Mouse (Mus musculus) midbrain, embryonic 16.5 days (tissue): ENCODE measurements around the gene Tmem125. TPM values are rescaled to one million over a fixed set of nuclear protein-coding genes. Genes with fewer than 3 reads are reported as not detected.

Experiments
- ATAC-seq: fragments of 200-750 bp; cut with Nextera tagmentation; 2 replicates; pipeline ENCODE4 v1.8.0; 2017; ENCODE audit warnings: moderate TSS enrichment
- H3K27ac ChIP-seq: fragments of 300-500 bp; sonication (generic); 2 replicates; pipeline ENCODE4 v1.5.1; 2014; ENCODE audit warnings: mild to moderate bottlenecking, low read length, mixed read lengths
- H3K27me3 ChIP-seq: fragments of 300-500 bp; sonication (generic); 2 replicates; pipeline ENCODE4 v1.6.1; 2014; ENCODE audit warnings: low read depth, low read length, mixed read lengths; ENCODE audit not compliant: control insufficient read depth, insufficient read depth
- H3K36me3 ChIP-seq: fragments of 300-500 bp; sonication (generic); 2 replicates; pipeline ENCODE4 v1.6.1; 2014; ENCODE audit warnings: mild to moderate bottlenecking, low read length, moderate library complexity, mixed read lengths; ENCODE audit not compliant: control insufficient read depth, insufficient read depth
- H3K4me1 ChIP-seq: fragments of 300-500 bp; sonication (generic); 2 replicates; pipeline ENCODE4 v1.6.1; 2014; ENCODE audit warnings: mild to moderate bottlenecking, low read length, mixed read lengths; ENCODE audit not compliant: control insufficient read depth, insufficient read depth
- H3K4me2 ChIP-seq: fragments of 300-500 bp; sonication (generic); 2 replicates; pipeline ENCODE4 v1.6.1; 2014; ENCODE audit warnings: mild to moderate bottlenecking, low read length, mixed read lengths
- H3K4me3 ChIP-seq: fragments of 300-500 bp; sonication (generic); 2 replicates; pipeline ENCODE4 v1.5.1; 2014; ENCODE audit warnings: low read depth, mild to moderate bottlenecking, low read length, moderate library complexity, mixed read lengths
- H3K9ac ChIP-seq: fragments of 300-500 bp; sonication (generic); 2 replicates; pipeline ENCODE4 v1.6.1; 2014; ENCODE audit warnings: low read depth, low read length, mixed read lengths
- H3K9me3 ChIP-seq: fragments of 300-500 bp; sonication (generic); replicated peaks from 2 replicates; pipeline ENCODE4 v1.6.1; 2014; ENCODE audit warnings: mild to moderate bottlenecking, low read length, mixed read lengths; ENCODE audit not compliant: control insufficient read depth, poor library complexity, severe bottlenecking
- WGBS: fragments of 180-500 bp; shearing (Covaris S2); extraction: QIAGEN DNeasy Blood & Tissue Kit; methylation state at CpG from one replicate; pipeline ENCODE4 v1.1.7; 2014; 5-methylcytosine and 5-hydroxymethylcytosine counted together
- polyA plus RNA-seq: library from polyadenylated mRNA; unstranded; fragments of >200 nt; fragmentation: Nextera tagmentation; extraction: Ambion mirVana; gene quantifications from 2 replicates; pipeline ENCODE4 v1.2.1, GENCODE M21; 2015

The Tmem125 gene
- polyA plus RNA-seq, 1 experiment from 2014 or later, result not detected

GRCm38 (mm10) chr4:118543158-118543530, 700 bp downstream of the Tmem125 start:
- H3K27me3 ChIP-seq, result peaks cover 12% of the 10 kb centered on the region; the same call in 1 of the 2 replicates
- 18% methylated on average over 13 of the region's 13 CpGs for WGBS
- H3K9ac ChIP-seq, result no peak overlapping the region
- H3K36me3 ChIP-seq, result no peaks in the 10 kb centered on the region
- peak overlapping the region; percentile 51 for H3K4me2 ChIP-seq
- H3K9me3 ChIP-seq, result no peaks in the 10 kb centered on the region
- no peak for ATAC-seq
- no peak overlapping the region for H3K27ac ChIP-seq
- H3K4me3 ChIP-seq, result peak overlapping the region; percentile 25
- no peaks in the 10 kb centered on the region; the same call in 1 of the 2 replicates for H3K4me1 ChIP-seq

DNA sequence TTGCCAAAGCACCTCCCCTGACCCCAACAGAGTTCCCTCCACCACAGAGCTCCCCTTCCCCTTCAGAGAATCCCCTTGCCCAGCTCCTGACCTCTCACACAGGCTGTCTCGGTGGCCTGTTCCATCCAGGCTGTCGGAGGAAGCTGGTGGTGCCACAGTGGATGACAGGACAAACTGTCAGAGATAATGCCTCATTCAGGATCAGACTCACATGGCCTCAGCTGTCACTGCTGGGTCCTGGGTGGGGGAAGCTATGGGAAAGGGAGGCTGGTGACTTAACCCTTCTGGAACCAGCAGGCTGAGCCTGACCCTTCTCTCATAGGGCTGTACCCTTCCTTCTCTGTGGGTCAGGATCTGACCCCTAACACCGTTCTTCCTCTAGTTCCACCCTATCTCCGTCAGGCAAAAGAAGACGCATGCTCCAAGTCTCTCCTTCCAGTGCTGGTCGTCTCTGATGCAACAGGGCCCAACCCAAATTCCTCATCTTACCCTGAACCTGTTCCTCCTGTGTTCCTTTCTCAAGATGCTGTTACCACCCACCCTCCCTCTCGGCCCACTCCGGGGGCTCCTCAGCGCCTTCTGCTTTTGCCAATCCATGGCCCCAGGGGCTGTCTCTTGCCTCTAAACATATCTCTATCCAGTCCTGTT, 1.2 kb downstream of the Tmem125 start:
- ATAC-seq, result no peak
- Histone ChIP-seq H3K9me3 (no peaks in the 10 kb centered on the region), H3K4me1 (no peaks in the 10 kb centered on the region; the same call in 1 of the 2 replicates), H3K4me2 (no peak overlapping the region), H3K27ac (no peak overlapping the region), H3K4me3 (no peak overlapping the region), H3K9ac (no peak overlapping the region), H3K27me3 (peaks cover 12% of the 10 kb centered on the region; the same call in 1 of the 2 replicates), H3K36me3 (no peaks in the 10 kb centered on the region)
- WGBS, result 65% methylated on average over 9 of the region's 9 CpGs

DNA sequence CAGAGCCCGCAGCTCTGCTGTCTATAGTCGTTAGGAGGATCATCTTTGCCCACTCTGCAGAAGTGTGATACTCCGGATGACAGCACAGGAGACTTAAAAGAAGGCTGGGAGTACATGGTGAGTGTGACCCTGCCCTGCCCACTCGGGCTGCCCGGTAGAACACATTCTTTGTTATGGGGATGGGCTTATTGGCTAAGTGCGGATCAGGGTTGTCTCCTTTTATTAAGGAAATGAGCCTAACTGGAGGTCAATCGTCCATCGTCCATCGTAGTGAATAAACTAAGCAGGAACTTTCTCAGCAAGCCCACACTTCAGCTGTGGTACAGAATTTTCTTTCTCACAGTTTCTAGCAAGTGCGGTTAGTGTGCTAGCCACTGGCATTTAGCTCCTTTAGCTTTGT, 3.9 kb downstream of the Tmem125 start:
- Histone ChIP-seq H3K36me3 (no peaks in the 10 kb centered on the region), H3K4me2 (no peak overlapping the region), H3K4me1 (no peaks in the 10 kb centered on the region; the same call in 1 of the 2 replicates), H3K9me3 (no peaks in the 10 kb centered on the region), H3K27me3 (peaks cover 12% of the 10 kb centered on the region; the same call in 1 of the 2 replicates), H3K27ac (no peak overlapping the region), H3K4me3 (no peak overlapping the region), H3K9ac (no peak overlapping the region)
- WGBS, result 6% methylated on average over 10 of the region's 10 CpGs
- no peak for ATAC-seq

DNA sequence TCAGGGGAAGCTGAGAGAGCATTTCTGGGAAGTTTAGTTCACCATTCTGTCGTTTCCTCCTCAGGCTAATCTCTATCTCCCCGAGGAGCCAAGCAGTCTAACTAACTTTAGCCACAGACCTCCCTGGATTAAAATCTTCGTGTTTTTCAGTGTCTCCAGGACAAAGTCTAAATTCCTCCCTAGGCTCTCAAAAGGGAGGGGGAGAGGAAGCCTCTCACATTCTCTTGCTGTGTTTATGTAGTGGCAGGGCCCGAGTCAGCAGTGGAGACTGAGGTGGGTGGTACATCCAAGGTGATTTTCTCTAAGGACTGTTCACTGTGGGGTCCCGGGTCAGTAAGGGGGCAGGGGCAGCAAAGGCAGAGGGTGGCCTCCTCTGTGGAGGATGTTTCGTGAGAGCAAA, 6.0 kb downstream of the Tmem125 start:
- Histone ChIP-seq H3K27ac (no peak overlapping the region), H3K27me3 (peaks cover 12% of the 10 kb centered on the region; the same call in 1 of the 2 replicates), H3K4me1 (no peaks in the 10 kb centered on the region), H3K4me3 (no peak overlapping the region), H3K36me3 (no peaks in the 10 kb centered on the region), H3K9ac (no peak overlapping the region), H3K9me3 (no peaks in the 10 kb centered on the region), H3K4me2 (no peak overlapping the region)
- no peak for ATAC-seq
- 40% methylated on average over 6 of the region's 6 CpGs for WGBS

GRCm38 (mm10) chr4:118535610-118536009, 8.2 kb downstream of the Tmem125 start:
- 77% methylated on average over 6 of the region's 6 CpGs for WGBS
- no peaks in the 10 kb centered on the region for H3K27me3 ChIP-seq
- no peak overlapping the region for H3K4me3 ChIP-seq
- no peak overlapping the region for H3K27ac ChIP-seq
- H3K9me3 ChIP-seq, result no peaks in the 10 kb centered on the region
- H3K9ac ChIP-seq, result no peak overlapping the region
- H3K4me1 ChIP-seq, result no peaks in the 10 kb centered on the region
- no peaks in the 10 kb centered on the region for H3K36me3 ChIP-seq
- ATAC-seq, result no peak
- no peak overlapping the region for H3K4me2 ChIP-seq

DNA sequence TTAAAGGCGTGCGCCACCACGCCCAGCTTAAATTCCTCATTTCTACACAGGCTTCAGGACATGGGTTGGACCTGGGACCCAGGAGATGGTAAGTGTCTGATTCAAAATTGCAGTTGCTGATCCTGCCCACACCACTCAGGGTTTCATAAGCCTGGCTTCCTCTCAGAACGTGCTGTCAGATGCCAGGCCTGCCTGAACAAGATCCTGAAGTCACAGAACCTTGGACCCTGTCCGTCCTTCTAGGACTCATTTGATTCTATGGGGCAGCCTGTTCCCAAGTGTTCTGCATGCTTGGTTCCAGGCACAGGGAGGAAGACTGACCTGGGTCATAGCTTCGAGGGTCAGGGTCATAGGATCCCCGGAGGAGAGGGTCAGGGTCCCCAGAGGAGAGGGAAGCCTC, 10.2 kb downstream of the Tmem125 start:
- no peak for ATAC-seq
- 83% methylated on average over 7 of the region's 7 CpGs for WGBS
- no peak overlapping the region for H3K9ac ChIP-seq

GRCm38 (mm10) chr4:118533156-118533555, 10.7 kb downstream of the Tmem125 start:
- Histone ChIP-seq H3K4me2 (no peak overlapping the region), H3K9ac (no peak overlapping the region), H3K4me3 (no peak overlapping the region), H3K9me3 (no peaks in the 10 kb centered on the region), H3K27me3 (no peaks in the 10 kb centered on the region), H3K4me1 (no peaks in the 10 kb centered on the region), H3K36me3 (no peaks in the 10 kb centered on the region), H3K27ac (no peak overlapping the region)
- 51% methylated on average over 3 of the region's 4 CpGs for WGBS
- no peak for ATAC-seq

More for the DNA sequence above, 10.2 kb downstream of the Tmem125 start:
- H3K4me3 ChIP-seq, result no peak overlapping the region
- no peak overlapping the region for H3K4me2 ChIP-seq
- no peak overlapping the region for H3K27ac ChIP-seq
- no peaks in the 10 kb centered on the region for H3K9me3 ChIP-seq
- no peaks in the 10 kb centered on the region for H3K4me1 ChIP-seq
- no peaks in the 10 kb centered on the region for H3K27me3 ChIP-seq
- H3K36me3 ChIP-seq, result no peaks in the 10 kb centered on the region

- no peak for ATAC-seq
- Histone ChIP-seq H3K9ac (no peak overlapping the region), H3K27me3 (no peaks in the 10 kb centered on the region), H3K4me3 (no peak overlapping the region), H3K9me3 (no peaks in the 10 kb centered on the region), H3K4me1 (no peaks in the 10 kb centered on the region), H3K36me3 (no peaks in the 10 kb centered on the region), H3K27ac (no peak overlapping the region), H3K4me2 (no peak overlapping the region)
- WGBS, result 72% methylated on average over 5 of the region's 5 CpGs
Measured at GRCm38 (mm10) chr4:118532663-118533062, 11.2 kb downstream of the Tmem125 start.

- Histone ChIP-seq H3K9ac (no peak overlapping the region), H3K27ac (no peak overlapping the region), H3K4me2 (no peak overlapping the region), H3K4me3 (no peak overlapping the region), H3K4me1 (no peaks in the 10 kb centered on the region), H3K36me3 (no peaks in the 10 kb centered on the region), H3K9me3 (no peaks in the 10 kb centered on the region), H3K27me3 (no peaks in the 10 kb centered on the region)
- no peak for ATAC-seq
- WGBS, result 92% methylated on average over 6 of the region's 6 CpGs
Measured at GRCm38 (mm10) chr4:118527720-118528119, 16.1 kb downstream of the Tmem125 start.
